Mouse (Mus musculus): Measurements from ENCODE around the gene Adamts17. TPM values are rescaled to one million over a fixed set of nuclear protein-coding genes. Genes with fewer than 3 reads are reported as not detected.

Adamts17 gene
- total RNA-seq, 2 experiments from 2014 or later: 1.5 to 2.7 TPM

GRCm38 (mm10) chr7:66841165-66841564 lies 1.6 kb downstream of the Adamts17 start:
- intact Hi-C loops (cut with DNase I): loop anchor here (2.0 to 10.0 kb wide), 5 partner anchors 91 to 791 kb away; no protein-coding TSS in a partner anchor
- DNase-seq (ENCODE audit: low spot score): no peak

- peak; percentile 61 for DNase-seq (ENCODE audit: low spot score)
- intact Hi-C loops (cut with DNase I): loop anchor here (5.0 to 10.0 kb wide), 4 partner anchors 90 to 790 kb away; no protein-coding TSS in a partner anchor
Measured at GRCm38 (mm10) chr7:66842021-66842420, 2.5 kb downstream of the Adamts17 start.

GRCm38 (mm10) chr7:66843846-66844245 lies 4.3 kb downstream of the Adamts17 start:
- intact Hi-C loops (cut with DNase I): loop anchor here (5.0 to 10.0 kb wide), 4 partner anchors 88 to 788 kb away; no protein-coding TSS in a partner anchor
- DNase-seq (ENCODE audit: low spot score): no peak

- intact Hi-C loops (cut with DNase I): loop anchor here (10.0 kb wide), 1 partner anchor 188 kb away; no protein-coding TSS in a partner anchor
- DNase-seq (ENCODE audit: low spot score): no peak
Measured at GRCm38 (mm10) chr7:66846582-66846981, 7.0 kb downstream of the Adamts17 start.

GRCm38 (mm10) chr7:66847299-66847698 lies 7.8 kb downstream of the Adamts17 start:
- no peak for DNase-seq (ENCODE audit: low spot score)
- intact Hi-C loops (cut with DNase I): loop anchor here (10.0 kb wide), 1 partner anchor 188 kb away; no protein-coding TSS in a partner anchor

GRCm38 (mm10) chr7:66849316-66849715 lies 9.8 kb downstream of the Adamts17 start:
- intact Hi-C loops (cut with DNase I): loop anchor here (10.0 kb wide), 1 partner anchor 185 kb away; no protein-coding TSS in a partner anchor
- no peak for DNase-seq (ENCODE audit: low spot score)

- intact Hi-C loops (cut with DNase I): no loop called here
- DNase-seq (ENCODE audit: low spot score): no peak
Measured at GRCm38 (mm10) chr7:66852164-66852563, 12.6 kb downstream of the Adamts17 start.

GRCm38 (mm10) chr7:66857610-66858009 lies 18.1 kb downstream of the Adamts17 start:
- intact Hi-C loops (cut with DNase I): no loop called here

GRCm38 (mm10) chr7:66858247-66859075 lies 18.9 kb downstream of the Adamts17 start:
- intact Hi-C loops (cut with DNase I): no loop called here
- no peak for DNase-seq (ENCODE audit: low spot score)

More at GRCm38 (mm10) chr7:66857610-66858009, 18.1 kb downstream of the Adamts17 start:
- DNase-seq (ENCODE audit: low spot score): no peak

GRCm38 (mm10) chr7:66859220-66859619 lies 19.7 kb downstream of the Adamts17 start:
- no peak for DNase-seq (ENCODE audit: low spot score)
- intact Hi-C loops (cut with DNase I): no loop called here

- intact Hi-C loops (cut with DNase I): no loop called here
Measured at GRCm38 (mm10) chr7:66866944-66867718, 27.6 kb downstream of the Adamts17 start.

GRCm38 (mm10) chr7:66867719-66868501 lies 28.4 kb downstream of the Adamts17 start:
- intact Hi-C loops (cut with DNase I): no loop called here
- DNase-seq (ENCODE audit: low spot score): no peak

More at GRCm38 (mm10) chr7:66866944-66867718, 27.6 kb downstream of the Adamts17 start:
- no peak for DNase-seq (ENCODE audit: low spot score)

GRCm38 (mm10) chr7:66871520-66871919 lies 32.0 kb downstream of the Adamts17 start:
- DNase-seq (ENCODE audit: low spot score): no peak
- intact Hi-C loops (cut with DNase I): no loop called here

- no peak for DNase-seq (ENCODE audit: low spot score)
- intact Hi-C loops (cut with DNase I): no loop called here
Measured at GRCm38 (mm10) chr7:66871940-66872511, 32.5 kb downstream of the Adamts17 start.

GRCm38 (mm10) chr7:66873235-66873634 lies 33.7 kb downstream of the Adamts17 start:
- DNase-seq (ENCODE audit: low spot score): no peak
- intact Hi-C loops (cut with DNase I): no loop called here

- no peak for DNase-seq (ENCODE audit: low spot score)
- intact Hi-C loops (cut with DNase I): no loop called here
Measured at GRCm38 (mm10) chr7:66891431-66891830, 51.9 kb downstream of the Adamts17 start.

GRCm38 (mm10) chr7:66892096-66892495 lies 52.6 kb downstream of the Adamts17 start:
- intact Hi-C loops (cut with DNase I): no loop called here
- no peak for DNase-seq (ENCODE audit: low spot score)

GRCm38 (mm10) chr7:66902376-66902775 lies 62.8 kb downstream of the Adamts17 start:
- intact Hi-C loops (cut with DNase I): loop anchor here (5.0 kb wide), 1 partner anchor 135 kb away; no protein-coding TSS in a partner anchor
- no peak for DNase-seq (ENCODE audit: low spot score)

- peak; percentile 49 for DNase-seq (ENCODE audit: low spot score)
- intact Hi-C loops (cut with DNase I): loop anchor here (5.0 kb wide), 1 partner anchor 134 kb away; no protein-coding TSS in a partner anchor
Measured at GRCm38 (mm10) chr7:66903014-66903413, 63.5 kb downstream of the Adamts17 start.
